Mouse (Mus musculus) heart, embryonic 16.5 days (tissue): ENCODE results near the gene Mid1. TPM values are rescaled to one million over a fixed set of nuclear protein-coding genes. Genes with fewer than 3 reads are reported as not detected.
A peak's percentile ranks its signal among the peaks of the same experiment; 100 is the strongest.

Experiments
- ATAC-seq: fragments of 200-750 bp; cut with Nextera tagmentation; replicated peaks from 2 replicates; pipeline ENCODE4 v1.8.0; 2017; ENCODE audit warnings: moderate number of reproducible peaks; ENCODE audit not compliant: insufficient read depth, low FRiP score; ENCODE audit errors: extremely low read depth
- H3K27ac ChIP-seq: fragments of 300-500 bp; sonication (generic); 2 replicates; pipeline ENCODE4 v1.5.1; 2014; ENCODE audit warnings: mild to moderate bottlenecking, low read length, control low read depth, moderate library complexity
- H3K27me3 ChIP-seq: fragments of 300-500 bp; sonication (generic); 2 replicates; pipeline ENCODE4 v1.6.1; 2014; ENCODE audit warnings: low read length, mixed read lengths; ENCODE audit not compliant: control insufficient read depth, insufficient read depth
- H3K36me3 ChIP-seq: fragments of 300-500 bp; sonication (generic); 2 replicates; pipeline ENCODE4 v1.6.1; 2014; ENCODE audit not compliant: control insufficient read depth, insufficient read depth
- H3K4me1 ChIP-seq: fragments of 300-500 bp; sonication (generic); 2 replicates; pipeline ENCODE4 v1.6.1; 2014; ENCODE audit warnings: low read length, mixed read lengths; ENCODE audit not compliant: control insufficient read depth, insufficient read depth
- H3K4me2 ChIP-seq: fragments of 300-500 bp; sonication (generic); 2 replicates; pipeline ENCODE4 v1.6.1; 2014; ENCODE audit warnings: low read depth, mild to moderate bottlenecking, control low read depth, low read length
- H3K4me3 ChIP-seq: fragments of 300-500 bp; sonication (generic); 2 replicates; pipeline ENCODE4 v1.5.1; 2014; ENCODE audit warnings: mild to moderate bottlenecking, control low read depth, low read length
- H3K9ac ChIP-seq: fragments of 300-500 bp; sonication (generic); 2 replicates; pipeline ENCODE4 v1.6.1; 2014; ENCODE audit warnings: low read length, control low read depth
- H3K9me3 ChIP-seq: fragments of 300-500 bp; sonication (generic); replicated peaks from 2 replicates; pipeline ENCODE4 v1.6.1; 2016; ENCODE audit warnings: low read length; ENCODE audit not compliant: control insufficient read depth
- WGBS: fragments of 180-500 bp; shearing (Covaris S2); extraction: QIAGEN DNeasy Blood & Tissue Kit; methylation state at CpG from one replicate; pipeline ENCODE4 v1.1.7; 2014; 5-methylcytosine and 5-hydroxymethylcytosine counted together
- polyA plus RNA-seq: library from polyadenylated mRNA; unstranded; fragments of >200 nt; fragmentation: Nextera tagmentation; extraction: Ambion mirVana; gene quantifications from 2 replicates; pipeline ENCODE4 v1.2.1, GENCODE M21; 2015

Mid1 gene
- polyA plus RNA-seq, 1 experiment from 2014 or later, result 6.2 TPM

DNA sequence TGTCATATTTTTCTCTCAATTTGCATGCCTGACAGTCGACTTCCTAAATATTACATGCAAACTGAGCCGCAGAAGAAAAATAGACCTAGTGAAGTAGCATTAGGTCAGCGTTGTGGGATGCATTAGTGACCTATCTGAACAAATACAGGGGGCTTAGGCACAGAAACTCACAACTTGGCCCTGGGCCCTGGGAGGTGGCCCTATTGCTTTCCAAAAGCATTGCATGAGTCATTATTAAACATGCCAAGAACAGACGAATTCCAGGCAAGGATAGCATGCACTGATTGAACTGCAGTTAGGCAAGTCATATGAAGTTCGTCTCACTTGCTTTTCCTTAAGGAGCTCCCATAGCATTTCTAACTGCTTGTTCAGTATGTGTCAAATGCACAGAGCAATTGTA is 183.2 kb downstream of the Mid1 start:
- Histone ChIP-seq H3K27ac (no peak overlapping the region), H3K9me3 (no peaks in the 10 kb centered on the region), H3K27me3 (no peaks in the 10 kb centered on the region), H3K4me2 (no peak overlapping the region), H3K9ac (no peak overlapping the region), H3K4me1 (no peaks in the 10 kb centered on the region), H3K4me3 (no peak overlapping the region), H3K36me3 (no peaks in the 10 kb centered on the region)
- 57% methylated on average over 5 of the region's 5 CpGs for WGBS
- ATAC-seq, result no peak

DNA sequence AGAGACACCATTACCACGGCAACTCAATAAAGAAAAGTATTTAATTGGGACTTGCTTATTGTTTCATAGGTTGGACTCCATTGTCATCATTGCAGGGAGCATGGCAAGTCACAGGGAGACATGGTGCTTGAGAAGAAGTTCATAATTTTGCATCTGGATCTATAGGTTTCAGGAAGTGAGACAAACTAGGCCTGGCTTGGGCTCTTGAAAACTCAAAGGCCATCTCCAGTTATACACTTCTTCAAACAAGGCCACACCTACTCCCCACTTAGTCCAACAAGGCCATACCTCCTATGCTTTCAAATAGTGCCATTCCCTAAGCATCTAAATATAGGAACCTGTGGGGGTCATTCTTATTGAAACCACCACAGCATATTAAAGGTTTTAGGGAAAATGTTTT is 189.5 kb downstream of the Mid1 start:
- H3K4me1 ChIP-seq, result no peaks in the 10 kb centered on the region
- H3K4me2 ChIP-seq, result no peak overlapping the region
- no peaks in the 10 kb centered on the region for H3K27me3 ChIP-seq
- H3K4me3 ChIP-seq, result no peak overlapping the region
- no peaks in the 10 kb centered on the region for H3K36me3 ChIP-seq
- no peak overlapping the region for H3K9ac ChIP-seq
- WGBS, result 91% methylated on average over 1 of the region's 1 CpGs
- no peaks in the 10 kb centered on the region for H3K9me3 ChIP-seq
- no peak for ATAC-seq
- H3K27ac ChIP-seq, result no peak overlapping the region

GRCm38 (mm10) chrX:169879481-169880362 is 194.7 kb downstream of the Mid1 start:
- peak; percentile 92 for ATAC-seq
- no peaks in the 10 kb centered on the region for H3K9me3 ChIP-seq
- WGBS, result 7% methylated on average over 36 of the region's 36 CpGs

DNA sequence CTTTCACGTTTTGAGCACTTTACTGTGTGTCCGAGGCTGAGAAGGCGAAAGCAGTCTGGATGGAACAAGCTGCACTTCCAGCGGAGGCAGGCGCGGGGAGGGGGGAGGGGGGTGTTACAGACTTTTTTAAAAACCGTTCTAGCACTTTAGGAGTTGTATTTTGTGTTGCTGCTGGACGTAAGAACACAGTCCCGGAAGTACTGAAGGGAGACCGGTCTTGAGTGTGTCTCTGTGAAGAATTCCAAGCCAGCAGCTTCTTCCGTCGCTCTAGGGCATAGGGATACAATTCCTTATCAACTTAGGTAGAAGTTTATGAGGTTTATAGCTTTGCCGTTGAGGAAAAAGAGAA is 195.3 kb downstream of the Mid1 start:
- Histone ChIP-seq H3K36me3 (no peaks in the 10 kb centered on the region), H3K4me3 (peak overlapping the region; percentile 59), H3K4me1 (peaks cover 6% of the 10 kb centered on the region; the same call in 1 of the 2 replicates), H3K9ac (peak overlapping the region; percentile 67), H3K27ac (peak overlapping the region; percentile 67), H3K4me2 (peak overlapping the region; percentile 67), H3K27me3 (no peaks in the 10 kb centered on the region), H3K9me3 (no peaks in the 10 kb centered on the region)
- WGBS, result 11% methylated on average over 13 of the region's 13 CpGs
- no peak for ATAC-seq

More at GRCm38 (mm10) chrX:169879481-169880362, 194.7 kb downstream of the Mid1 start:
- H3K27me3 ChIP-seq, result no peaks in the 10 kb centered on the region
- H3K4me3 ChIP-seq, result peak overlapping the region; percentile 59
- peak overlapping the region; percentile 67 for H3K27ac ChIP-seq
- no peaks in the 10 kb centered on the region for H3K36me3 ChIP-seq
- H3K4me2 ChIP-seq, result peak overlapping the region; percentile 67
- H3K9ac ChIP-seq, result peak overlapping the region; percentile 67
- peaks cover 6% of the 10 kb centered on the region; the same call in 1 of the 2 replicates for H3K4me1 ChIP-seq

DNA sequence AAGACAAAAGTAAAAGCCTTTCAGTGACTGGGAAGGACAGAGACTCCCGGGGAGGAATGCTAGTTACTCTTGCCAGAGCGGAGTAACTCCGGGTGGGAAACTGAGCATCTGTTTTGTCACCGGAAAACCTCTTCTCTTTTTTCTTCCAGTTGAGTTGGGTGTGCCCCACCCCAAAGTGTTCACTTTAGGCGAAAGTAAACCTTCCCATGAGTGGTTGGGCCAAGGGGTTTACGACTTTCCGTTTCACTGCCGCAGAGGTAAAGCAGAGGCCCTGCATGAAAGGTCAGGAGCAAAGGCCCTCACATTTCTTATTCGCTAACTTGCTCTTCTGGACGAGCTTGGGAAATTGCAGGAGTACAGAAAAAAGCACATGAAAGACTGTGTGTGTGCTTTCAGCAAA is 195.8 kb downstream of the Mid1 start:
- H3K27me3 ChIP-seq, result no peaks in the 10 kb centered on the region
- 19% methylated on average over 10 of the region's 10 CpGs for WGBS
- no peak overlapping the region; the same call in 1 of the 2 replicates for H3K27ac ChIP-seq
- H3K4me1 ChIP-seq, result peaks cover 6% of the 10 kb centered on the region; the same call in 1 of the 2 replicates
- H3K4me2 ChIP-seq, result peak overlapping the region; percentile 67
- no peaks in the 10 kb centered on the region for H3K9me3 ChIP-seq
- H3K36me3 ChIP-seq, result no peaks in the 10 kb centered on the region
- no peak for ATAC-seq
- peak overlapping the region; percentile 59 for H3K4me3 ChIP-seq
- H3K9ac ChIP-seq, result peak overlapping the region; percentile 67

- peaks cover 6% of the 10 kb centered on the region; the same call in 1 of the 2 replicates for H3K4me1 ChIP-seq
- no peaks in the 10 kb centered on the region for H3K36me3 ChIP-seq
- no peaks in the 10 kb centered on the region for H3K27me3 ChIP-seq
- H3K27ac ChIP-seq, result no peak overlapping the region; the same call in 1 of the 2 replicates
- H3K9me3 ChIP-seq, result no peaks in the 10 kb centered on the region
- peak overlapping the region; percentile 59 for H3K4me3 ChIP-seq
- H3K4me2 ChIP-seq, result peak overlapping the region; percentile 67
- WGBS, result 51% methylated on average over 10 of the region's 10 CpGs
- no peak; the same call in 1 of the 2 replicates for ATAC-seq
- H3K9ac ChIP-seq, result peak overlapping the region; percentile 67
Measured at GRCm38 (mm10) chrX:169881253-169882219, 196.5 kb downstream of the Mid1 start.

- Histone ChIP-seq H3K9ac (no peak overlapping the region), H3K27ac (no peak overlapping the region), H3K27me3 (no peaks in the 10 kb centered on the region), H3K4me3 (no peak overlapping the region), H3K36me3 (no peaks in the 10 kb centered on the region), H3K4me1 (peaks cover 6% of the 10 kb centered on the region; the same call in 1 of the 2 replicates), H3K4me2 (no peak overlapping the region), H3K9me3 (no peaks in the 10 kb centered on the region)
- 72% methylated on average over 1 of the region's 1 CpGs for WGBS
- no peak for ATAC-seq
Measured at GRCm38 (mm10) chrX:169882220-169882609, 197.2 kb downstream of the Mid1 start.

GRCm38 (mm10) chrX:169883536-169884272 is 198.7 kb downstream of the Mid1 start:
- no peak for ATAC-seq
- WGBS, result 56% methylated on average over 8 of the region's 8 CpGs

More at GRCm38 (mm10) chrX:169883536-169884272, 198.7 kb downstream of the Mid1 start:
- Histone ChIP-seq H3K4me1 (peaks cover 6% of the 10 kb centered on the region; the same call in 1 of the 2 replicates), H3K9ac (no peak overlapping the region), H3K36me3 (no peaks in the 10 kb centered on the region), H3K27me3 (no peaks in the 10 kb centered on the region), H3K4me2 (no peak overlapping the region), H3K4me3 (no peak overlapping the region), H3K9me3 (no peaks in the 10 kb centered on the region), H3K27ac (no peak overlapping the region)
